Mouse (Mus musculus) liver, embryonic 14.5 days (tissue): ENCODE measurements around the gene Galnt10. TPM values are rescaled to one million over a fixed set of nuclear protein-coding genes. Genes with fewer than 3 reads are reported as not detected.

ENCODE experiments used
- ATAC-seq: fragments of 200-750 bp; cut with Nextera tagmentation; 2 replicates; pipeline ENCODE4 v1.8.0; 2017; ENCODE audit warnings: moderate number of reproducible peaks, mild to moderate bottlenecking, moderate library complexity; ENCODE audit not compliant: insufficient read depth
- DNase-seq, 3 experiments: peaks; one replicate each; pipeline ENCODE4 v3.0.0-alpha.2; 2012 to 2013; ENCODE audit warnings: low read depth in 3 of 3, low spot score in 3 of 3
- H3K27ac ChIP-seq: fragments of 300-500 bp; sonication (generic); 2 replicates; pipeline ENCODE4 v1.5.1; 2014; ENCODE audit warnings: moderate library complexity, mild to moderate bottlenecking, control low read depth, inconsistent platforms
- H3K27me3 ChIP-seq: fragments of 300-500 bp; sonication (generic); 2 replicates; pipeline ENCODE4 v1.6.1; 2014; ENCODE audit warnings: mild to moderate bottlenecking, low read length, moderate library complexity; ENCODE audit not compliant: control insufficient read depth, insufficient read depth
- H3K36me3 ChIP-seq: fragments of 300-500 bp; sonication (generic); replicated peaks from 2 replicates; pipeline ENCODE4 v1.6.1; 2014; ENCODE audit warnings: low read depth; ENCODE audit not compliant: control insufficient read depth, insufficient read depth
- H3K4me1 ChIP-seq, 2 experiments: fragments of 200-500 bp in 1 of 2; fragments of 300-500 bp in 1 of 2; sonication (generic) in 1 of 2; replicated peaks; 2 replicates each; pipeline ENCODE4 v1.6.1; 2012 to 2014; ENCODE audit warnings: antibody characterized with exemption in 1 of 2, inconsistent platforms in 1 of 2, low read length in 1 of 2; ENCODE audit not compliant: control insufficient read depth in 2 of 2, insufficient read depth in 2 of 2
- H3K4me2 ChIP-seq: fragments of 300-500 bp; sonication (generic); 2 replicates; pipeline ENCODE4 v1.6.1; 2014; ENCODE audit warnings: low read depth, mild to moderate bottlenecking, control low read depth, moderate library complexity
- H3K4me3 ChIP-seq, 2 experiments: fragments of 200-500 bp in 1 of 2; fragments of 300-500 bp in 1 of 2; sonication (generic) in 1 of 2; 2 replicates each; pipeline ENCODE4 v1.5.1; 2012 to 2014; ENCODE audit warnings: low read depth in 2 of 2, low read length in 2 of 2, mild to moderate bottlenecking in 2 of 2, control low read depth in 1 of 2, inconsistent platforms in 1 of 2, moderate library complexity in 1 of 2; ENCODE audit not compliant: insufficient read depth in 1 of 2
- H3K9ac ChIP-seq: fragments of 300-500 bp; sonication (generic); replicated peaks from 2 replicates; pipeline ENCODE4 v1.6.1; 2014; ENCODE audit warnings: mild to moderate bottlenecking, control low read depth, moderate library complexity
- H3K9me3 ChIP-seq: fragments of 300-500 bp; sonication (generic); 2 replicates; pipeline ENCODE4 v1.6.1; 2016; ENCODE audit warnings: low read length, mixed read lengths; ENCODE audit not compliant: control insufficient read depth
- CTCF ChIP-seq: IDR thresholded peaks from 2 replicates; pipeline ENCODE4 v1.5.1; 2016; ENCODE audit warnings: antibody characterized with exemption, low read depth, control low read depth
- EP300 ChIP-seq: IDR thresholded peaks from 2 replicates; pipeline ENCODE4 v1.6.1; 2016; ENCODE audit warnings: antibody characterized with exemption, low read depth
- WGBS: fragments of 180-500 bp; shearing (Covaris S2); extraction: QIAGEN DNeasy Blood & Tissue Kit; methylation state at CpG from one replicate; pipeline ENCODE4 v1.1.7; 2014; ENCODE audit not compliant: insufficient replicate concordance; 5-methylcytosine and 5-hydroxymethylcytosine counted together
- polyA plus RNA-seq, 2 experiments: library from polyadenylated mRNA; depleted of rRNA in 1 of 2; stranded (reverse) in 1 of 2; unstranded in 1 of 2; fragments of >200 nt; fragmentation: Nextera tagmentation in 1 of 2; extraction: Ambion mirVana in 1 of 2; gene quantifications; 2 replicates each; pipeline versions ENCODE4 v1.2.1 to v1.2.3; 2012 to 2014

Gene Galnt10
- polyA plus RNA-seq, 2 experiments = 13.1 to 13.9 TPM

DNA sequence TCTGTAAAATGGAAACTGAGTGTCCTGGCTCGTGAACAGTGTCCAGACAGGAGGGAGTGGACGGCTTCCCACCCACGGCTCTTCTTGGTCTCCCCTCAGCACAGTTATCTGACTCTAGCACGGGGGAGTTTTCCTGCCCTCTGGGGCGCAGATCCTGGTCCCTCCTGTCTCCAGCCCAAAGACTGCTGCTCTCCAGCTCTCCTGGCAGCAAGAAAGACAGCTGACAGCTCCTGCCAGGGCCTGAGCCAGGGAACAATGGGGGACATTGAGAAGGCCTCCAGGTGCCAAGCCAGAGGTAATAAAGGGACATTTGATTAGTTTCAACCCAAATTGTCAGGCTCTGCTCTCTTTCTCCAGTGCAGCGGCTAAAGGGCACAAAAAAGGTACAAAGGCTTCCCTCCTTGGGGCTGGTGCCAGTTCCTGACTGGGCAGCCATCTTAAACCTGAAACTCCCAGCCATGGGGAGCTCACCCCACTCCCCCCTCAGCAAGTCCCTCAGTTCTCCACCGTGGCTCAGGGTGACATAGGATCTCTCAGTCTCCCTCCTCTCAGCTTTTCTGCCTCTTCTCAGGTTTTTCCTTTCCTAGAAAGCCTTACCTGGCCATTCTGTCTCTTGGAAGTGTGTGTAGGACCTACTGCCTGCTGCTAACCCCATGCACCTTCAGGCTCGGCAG lies 11.5 kb downstream of the Galnt10 start:
- 34% methylated on average over 8 of the region's 8 CpGs for WGBS
- Histone ChIP-seq H3K9me3 (no peaks in the 10 kb centered on the region), H3K36me3 (no peaks in the 10 kb centered on the region; the same call in 1 of the 2 replicates), H3K27ac (peak overlapping the region; percentile 99), H3K4me1 (peaks cover 84 to 94% of the 10 kb centered on the region in 2 experiments), H3K4me3 (no peak overlapping the region), H3K27me3 (no peaks in the 10 kb centered on the region), H3K9ac (peak overlapping the region; percentile 53; the same call in 1 of the 2 replicates), H3K4me2 (peak overlapping the region; percentile 92)
- DNase-seq = no peak
- TF ChIP-seq EP300 (no peak), CTCF (no peak)
- ATAC-seq = no peak

DNA sequence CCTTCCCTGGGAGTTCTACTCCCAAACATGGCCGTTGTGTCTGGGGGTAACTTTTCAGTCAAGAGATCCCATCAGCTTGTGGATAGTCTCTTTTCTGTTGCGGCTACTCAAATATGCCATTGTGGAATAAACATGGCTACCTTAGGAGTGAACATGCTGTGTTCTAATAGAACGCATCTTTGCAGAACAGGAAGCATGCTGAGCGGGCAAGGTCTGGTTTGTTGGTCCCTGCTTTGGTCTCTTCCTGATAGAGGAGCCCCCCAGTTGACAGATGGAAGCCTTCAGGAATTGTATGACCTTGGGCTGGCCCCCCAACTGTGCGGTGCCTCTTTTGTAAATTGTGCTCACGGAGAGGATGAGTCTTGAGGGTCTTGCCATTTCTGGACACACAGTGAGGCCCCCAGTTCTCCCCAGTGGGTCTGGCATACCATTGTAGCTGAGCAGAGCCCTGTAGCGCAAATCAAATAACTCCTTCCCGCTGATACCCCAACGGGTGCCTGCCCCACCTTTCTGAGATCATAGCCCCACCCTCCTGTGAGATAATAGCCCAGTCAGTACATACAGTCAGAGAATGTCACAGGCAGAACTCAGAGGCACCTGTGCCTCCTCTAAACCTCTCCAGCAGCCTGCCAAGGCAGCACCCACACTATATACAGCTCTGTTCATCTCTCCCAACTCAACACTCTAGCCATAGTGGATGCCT lies 12.3 kb downstream of the Galnt10 start:
- peak overlapping the region; percentile 53 for H3K9ac ChIP-seq
- H3K9me3 ChIP-seq = no peaks in the 10 kb centered on the region
- TF ChIP-seq CTCF (no peak), EP300 (no peak)
- peak overlapping the region; percentile 23 for H3K27ac ChIP-seq
- ATAC-seq (peak; percentile 16; the same call in 1 of the 2 replicates), DNase-seq (peak in 1 of 3 experiments; percentile 59)
- WGBS = 47% methylated on average over 9 of the region's 9 CpGs
- peak overlapping the region in 1 of 2 experiments; percentile 25; a peak in 2 of 4 replicates for H3K4me3 ChIP-seq
- H3K36me3 ChIP-seq = no peaks in the 10 kb centered on the region; the same call in 1 of the 2 replicates
- H3K4me1 ChIP-seq = peaks cover 76 to 86% of the 10 kb centered on the region in 2 experiments
- no peaks in the 10 kb centered on the region for H3K27me3 ChIP-seq
- peak overlapping the region; percentile 92 for H3K4me2 ChIP-seq

DNA sequence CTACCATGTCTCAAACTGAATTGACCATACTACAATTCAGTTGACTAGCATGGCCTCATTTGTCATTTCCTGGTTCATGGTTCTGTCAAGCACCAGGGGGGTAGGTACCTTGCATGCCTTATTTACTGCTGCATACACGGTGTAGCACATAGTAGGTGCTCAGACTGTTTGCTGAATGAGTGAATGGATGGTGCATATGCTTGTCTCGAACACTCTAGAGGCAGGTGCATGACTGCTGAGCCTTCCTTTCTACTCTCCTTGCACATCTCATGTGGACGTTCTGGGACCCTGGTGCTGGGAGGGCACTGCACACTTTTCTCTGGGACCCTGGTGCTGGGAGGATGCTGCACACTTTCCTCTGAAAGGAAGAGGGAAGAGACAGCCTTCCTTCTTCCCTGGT lies 13.0 kb downstream of the Galnt10 start:
- H3K27me3 ChIP-seq = no peaks in the 10 kb centered on the region

DNA sequence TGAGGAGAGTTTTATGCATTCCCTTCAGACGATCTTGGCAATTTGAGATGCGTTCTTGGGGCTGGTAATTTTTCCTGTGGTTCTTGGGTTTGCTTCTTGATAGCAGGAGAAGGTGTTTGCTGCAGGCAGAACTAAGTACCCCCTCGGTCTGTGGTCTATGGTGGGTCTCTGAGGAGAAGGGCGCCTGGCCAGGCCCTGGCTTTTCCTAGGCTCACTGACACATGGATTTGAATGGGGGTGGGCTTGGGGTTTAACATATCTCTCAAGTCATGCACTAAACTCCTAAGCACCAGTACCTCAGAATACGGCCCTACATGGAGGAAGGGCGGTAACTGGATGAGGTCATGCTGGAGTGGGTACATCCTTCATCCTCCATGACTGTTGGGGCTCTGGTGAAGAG lies 13.5 kb downstream of the Galnt10 start:
- TF ChIP-seq EP300 (no peak), CTCF (no peak)
- DNase-seq (no peak), ATAC-seq (no peak)
- H3K4me2 ChIP-seq = no peak overlapping the region
- peaks cover 64 to 74% of the 10 kb centered on the region in 2 experiments for H3K4me1 ChIP-seq
- no peaks in the 10 kb centered on the region; the same call in 1 of the 2 replicates for H3K36me3 ChIP-seq
- no peak overlapping the region for H3K4me3 ChIP-seq
- no peaks in the 10 kb centered on the region for H3K27me3 ChIP-seq
- no peak overlapping the region for H3K9ac ChIP-seq
- no peaks in the 10 kb centered on the region for H3K9me3 ChIP-seq
- WGBS = 72% methylated on average over 6 of the region's 6 CpGs
- no peak overlapping the region for H3K27ac ChIP-seq

More for the DNA sequence above, 13.0 kb downstream of the Galnt10 start:
- no peak overlapping the region for H3K4me3 ChIP-seq
- DNase-seq = no peak
- peak overlapping the region; percentile 92 for H3K4me2 ChIP-seq
- TF ChIP-seq EP300 = no peak
- no peak for TF ChIP-seq CTCF
- H3K9me3 ChIP-seq = no peaks in the 10 kb centered on the region
- WGBS = 62% methylated on average over 3 of the region's 3 CpGs
- H3K9ac ChIP-seq = peak overlapping the region; percentile 24; the same call in 1 of the 2 replicates
- ATAC-seq = no peak
- no peak overlapping the region for H3K27ac ChIP-seq
- no peaks in the 10 kb centered on the region; the same call in 1 of the 2 replicates for H3K36me3 ChIP-seq
- H3K4me1 ChIP-seq = peaks cover 69 to 80% of the 10 kb centered on the region in 2 experiments

DNA sequence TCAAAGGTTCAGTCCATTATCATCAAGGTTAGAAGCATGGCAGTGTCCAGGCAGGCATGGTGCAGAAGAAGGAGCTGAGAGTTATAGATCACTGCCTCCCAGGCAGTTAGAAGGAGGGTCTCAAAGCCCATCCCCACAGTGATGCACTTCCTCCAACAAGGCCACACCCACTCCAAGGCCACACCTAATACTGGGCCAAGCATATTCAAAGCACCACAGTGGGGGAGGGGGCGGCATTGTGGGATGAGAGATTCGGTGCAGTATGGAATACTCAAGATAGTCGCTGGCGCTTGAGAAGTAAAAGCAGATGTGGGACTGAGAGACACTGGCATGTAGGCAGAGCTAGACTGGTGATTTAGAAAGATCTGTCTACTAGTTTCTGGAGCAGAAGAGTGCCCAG lies 14.9 kb downstream of the Galnt10 start:
- Histone ChIP-seq H3K9me3 (no peaks in the 10 kb centered on the region), H3K4me1 (peaks cover 58 to 63% of the 10 kb centered on the region in 2 experiments), H3K27ac (peak overlapping the region; percentile 8; the same call in 1 of the 2 replicates), H3K9ac (no peak overlapping the region), H3K4me2 (no peak overlapping the region), H3K4me3 (no peak overlapping the region), H3K27me3 (no peaks in the 10 kb centered on the region), H3K36me3 (no peaks in the 10 kb centered on the region; the same call in 1 of the 2 replicates)
- no peak for ATAC-seq
- TF ChIP-seq CTCF = no peak
- 98% methylated on average over 4 of the region's 4 CpGs for WGBS
- DNase-seq = no peak
